Mouse (Mus musculus): ENCODE measurements around the gene Mettl27. TPM values are rescaled to one million over a fixed set of nuclear protein-coding genes. Genes with fewer than 3 reads are reported as not detected.

Mettl27 gene
- polyA plus RNA-seq, 1 experiment from 2014 or later = 17.3 TPM

- Histone ChIP-seq H3K4me3 (ENCODE audit: low read depth, low read length) (no peak overlapping the region), H3K9ac (replicated peaks) (no peak overlapping the region), H3K27ac (ENCODE audit: low read depth) (no peak overlapping the region), H3K9me3 (ENCODE audit: low read length) (no peaks in the 10 kb centered on the region), H3K36me3 (replicated peaks; ENCODE audit: insufficient read depth, low read length) (no peaks in the 10 kb centered on the region), H3K4me2 (ENCODE audit: low read depth, low read length) (no peak overlapping the region), H3K27me3 (ENCODE audit: insufficient read depth, low read length) (no peaks in the 10 kb centered on the region), H3K4me1 (ENCODE audit: insufficient read depth) (peaks cover 23% of the 10 kb centered on the region)
- no peak for TF ChIP-seq CTCF (IDR thresholded peaks at IDR 0.05; ENCODE audit: low read depth)
- TF ChIP-seq EP300 (IDR thresholded peaks at IDR 0.05; ENCODE audit: low read depth) = no peak
- ATAC-seq = no peak
- no peak for DNase-seq
- 53% methylated on average over 5 of the region's 5 CpGs for WGBS (ENCODE audit: insufficient replicate concordance)
Observed at GRCm38 (mm10) chr5:134944179-134944578, 12.0 kb downstream of the Mettl27 start.

- ATAC-seq = peak; percentile 68
Observed at GRCm38 (mm10) chr5:134945266-134945959, 13.2 kb downstream of the Mettl27 start.

GRCm38 (mm10) chr5:134946063-134946856 is 14.1 kb downstream of the Mettl27 start:
- ATAC-seq (no peak), DNase-seq (no peak)
- Histone ChIP-seq H3K9ac (replicated peaks) (no peak overlapping the region), H3K36me3 (replicated peaks; ENCODE audit: insufficient read depth, low read length) (no peaks in the 10 kb centered on the region), H3K27ac (ENCODE audit: low read depth) (no peak overlapping the region), H3K27me3 (ENCODE audit: insufficient read depth, low read length) (no peaks in the 10 kb centered on the region), H3K9me3 (ENCODE audit: low read length) (no peaks in the 10 kb centered on the region), H3K4me1 (ENCODE audit: insufficient read depth) (peaks cover 29% of the 10 kb centered on the region), H3K4me3 (ENCODE audit: low read depth, low read length) (no peak overlapping the region), H3K4me2 (ENCODE audit: low read depth, low read length) (no peak overlapping the region)
- TF ChIP-seq EP300 (IDR thresholded peaks at IDR 0.05; ENCODE audit: low read depth) = no peak
- no peak for TF ChIP-seq CTCF (IDR thresholded peaks at IDR 0.05; ENCODE audit: low read depth)
- WGBS (ENCODE audit: insufficient replicate concordance) = 55% methylated on average over 43 of the region's 43 CpGs

More at GRCm38 (mm10) chr5:134945266-134945959, 13.2 kb downstream of the Mettl27 start:
- Histone ChIP-seq H3K4me1 (ENCODE audit: insufficient read depth) (peaks cover 23% of the 10 kb centered on the region), H3K4me3 (ENCODE audit: low read depth, low read length) (no peak overlapping the region), H3K4me2 (ENCODE audit: low read depth, low read length) (peak overlapping the region; percentile 32; the same call in 1 of the 2 replicates), H3K9me3 (ENCODE audit: low read length) (no peaks in the 10 kb centered on the region), H3K36me3 (replicated peaks; ENCODE audit: insufficient read depth, low read length) (no peaks in the 10 kb centered on the region), H3K27me3 (ENCODE audit: insufficient read depth, low read length) (no peaks in the 10 kb centered on the region), H3K27ac (ENCODE audit: low read depth) (no peak overlapping the region), H3K9ac (replicated peaks) (no peak overlapping the region; the same call in 1 of the 2 replicates)
- TF ChIP-seq CTCF (IDR thresholded peaks at IDR 0.05; ENCODE audit: low read depth) (no peak), EP300 (IDR thresholded peaks at IDR 0.05; ENCODE audit: low read depth) (no peak)
- DNase-seq = no peak
- WGBS (ENCODE audit: insufficient replicate concordance) = 55% methylated on average over 17 of the region's 19 CpGs

GRCm38 (mm10) chr5:134946857-134947255 is 14.7 kb downstream of the Mettl27 start, which contains the start of gene Cldn4:
Gene Cldn4 (minus strand): TSS chr5:134946934.
- ATAC-seq (no peak), DNase-seq (no peak)
- H3K27ac ChIP-seq (ENCODE audit: low read depth) = no peak within 1 kb of the TSS
- peak within 1 kb of the TSS; percentile 32; the same call in 1 of the 2 replicates for H3K4me2 ChIP-seq (ENCODE audit: low read depth, low read length)
- no peaks in the 10 kb centered on the region for H3K36me3 ChIP-seq (replicated peaks; ENCODE audit: insufficient read depth, low read length)
- no peaks in the 10 kb centered on the region for H3K27me3 ChIP-seq (ENCODE audit: insufficient read depth, low read length)
- TF ChIP-seq EP300 (IDR thresholded peaks at IDR 0.05; ENCODE audit: low read depth) (no peak), CTCF (IDR thresholded peaks at IDR 0.05; ENCODE audit: low read depth) (no peak)
- H3K9me3 ChIP-seq (ENCODE audit: low read length) = no peaks in the 10 kb centered on the region
- 54% methylated on average over 11 of the region's 11 CpGs for WGBS (ENCODE audit: insufficient replicate concordance)
- no peak within 1 kb of the TSS for H3K9ac ChIP-seq (replicated peaks)
- H3K4me3 ChIP-seq (ENCODE audit: low read depth, low read length) = no peak within 1 kb of the TSS
- peaks cover 33% of the 10 kb centered on the region for H3K4me1 ChIP-seq (ENCODE audit: insufficient read depth)

- Histone ChIP-seq H3K4me1 (ENCODE audit: insufficient read depth) (peaks cover 33% of the 10 kb centered on the region), H3K9me3 (ENCODE audit: low read length) (no peaks in the 10 kb centered on the region), H3K4me3 (ENCODE audit: low read depth, low read length) (no peak overlapping the region), H3K27me3 (ENCODE audit: insufficient read depth, low read length) (no peaks in the 10 kb centered on the region), H3K27ac (ENCODE audit: low read depth) (no peak overlapping the region), H3K4me2 (ENCODE audit: low read depth, low read length) (no peak overlapping the region), H3K36me3 (replicated peaks; ENCODE audit: insufficient read depth, low read length) (no peaks in the 10 kb centered on the region), H3K9ac (replicated peaks) (no peak overlapping the region)
- 38% methylated on average over 5 of the region's 5 CpGs for WGBS (ENCODE audit: insufficient replicate concordance)
- TF ChIP-seq EP300 (IDR thresholded peaks at IDR 0.05; ENCODE audit: low read depth) = no peak
- TF ChIP-seq CTCF (IDR thresholded peaks at IDR 0.05; ENCODE audit: low read depth) = no peak
- DNase-seq = no peak
- no peak for ATAC-seq
Observed at GRCm38 (mm10) chr5:134947420-134948084, 15.4 kb downstream of the Mettl27 start.

- H3K9ac ChIP-seq (replicated peaks) = no peak overlapping the region
- no peaks in the 10 kb centered on the region for H3K27me3 ChIP-seq (ENCODE audit: insufficient read depth, low read length)
- TF ChIP-seq EP300 (IDR thresholded peaks at IDR 0.05; ENCODE audit: low read depth) (no peak), CTCF (IDR thresholded peaks at IDR 0.05; ENCODE audit: low read depth) (no peak)
- H3K36me3 ChIP-seq (replicated peaks; ENCODE audit: insufficient read depth, low read length) = no peaks in the 10 kb centered on the region
- H3K4me3 ChIP-seq (ENCODE audit: low read depth, low read length) = no peak overlapping the region
- H3K4me2 ChIP-seq (ENCODE audit: low read depth, low read length) = no peak overlapping the region
- 30% methylated on average over 4 of the region's 4 CpGs for WGBS (ENCODE audit: insufficient replicate concordance)
- ATAC-seq (no peak), DNase-seq (no peak)
- no peaks in the 10 kb centered on the region for H3K9me3 ChIP-seq (ENCODE audit: low read length)
- H3K4me1 ChIP-seq (ENCODE audit: insufficient read depth) = peaks cover 33% of the 10 kb centered on the region
- no peak overlapping the region for H3K27ac ChIP-seq (ENCODE audit: low read depth)
Observed at GRCm38 (mm10) chr5:134948085-134948439, 15.9 kb downstream of the Mettl27 start.
